Mouse (Mus musculus) left cerebral cortex, adult 2 months (tissue): ENCODE results near the gene Ppp3ca. TPM values are rescaled to one million over a fixed set of nuclear protein-coding genes. Genes with fewer than 3 reads are reported as not detected.

Source experiments
- DNase-seq, 2 experiments: peaks; one replicate each; pipeline ENCODE4 v3.0.0; 2021 to 2022; ENCODE audit warnings: low spot score in 2 of 2, mixed read lengths in 1 of 2; ENCODE audit errors: extremely low spot score in 1 of 2
- H3K27ac ChIP-seq: fragments of 200-600 bp; 2 replicates; pipeline ENCODE4 v1.8.1; 2022
- H3K4me3 ChIP-seq: fragments of 200-600 bp; 2 replicates; pipeline ENCODE4 v1.8.1; 2022
- CTCF ChIP-seq: fragments of 200-600 bp; IDR thresholded peaks from 2 replicates; pipeline ENCODE4 v1.8.1; 2022; ENCODE audit warnings: antibody characterized with exemption, mild to moderate bottlenecking, moderate library complexity
- intact Hi-C: fragments of 180-260 bp; cut with DNase I; formaldehyde crosslinking; loops from one replicate; pipeline ENCODE4 v1.15.1; 2025
- total RNA-seq, 2 experiments: library from RNA; stranded (reverse); gene quantifications; 2 replicates each; pipeline ENCODE4 v1.2.3; 2021

Gene Ppp3ca
- total RNA-seq, 2 experiments from 2014 or later: 868 to 887 TPM

DNA sequence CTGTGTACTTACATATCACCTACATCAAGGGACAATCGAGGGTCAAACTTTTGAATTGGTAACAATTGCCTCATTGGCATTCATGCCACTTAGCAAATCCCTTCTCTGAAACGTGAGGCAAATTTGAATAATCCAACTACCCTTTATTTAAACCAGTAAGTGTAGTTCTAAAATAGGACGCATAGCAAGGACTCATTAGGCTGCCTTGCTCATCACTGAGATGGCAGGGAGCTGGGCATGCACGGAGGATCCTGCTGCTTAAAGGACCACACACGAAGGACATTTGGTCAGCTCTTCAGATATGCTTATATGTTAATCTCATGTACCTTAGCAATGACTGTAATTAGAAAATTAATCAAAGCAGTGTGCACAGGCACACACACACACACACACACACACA lies 204.6 kb downstream of the Ppp3ca start:
- TF ChIP-seq CTCF: no peak
- intact Hi-C loops: no loop called here
- no peak for DNase-seq
- Histone ChIP-seq H3K27ac (no peak overlapping the region), H3K4me3 (no peak overlapping the region)

- TF ChIP-seq CTCF: no peak
- Histone ChIP-seq H3K27ac (no peak overlapping the region), H3K4me3 (no peak overlapping the region)
- DNase-seq: no peak
- intact Hi-C loops: no loop called here
Observed at GRCm38 (mm10) chr3:136887741-136888140, 217.8 kb downstream of the Ppp3ca start.

- no peak for TF ChIP-seq CTCF
- Histone ChIP-seq H3K27ac (no peak overlapping the region), H3K4me3 (no peak overlapping the region)
- DNase-seq: no peak
- intact Hi-C loops: loop anchor here (10.0 kb wide), 2 partner anchors 523 to 1007 kb away; no protein-coding TSS in a partner anchor
Observed at GRCm38 (mm10) chr3:136892140-136892539, 222.2 kb downstream of the Ppp3ca start.

GRCm38 (mm10) chr3:136893596-136894402 lies 223.9 kb downstream of the Ppp3ca start:
- TF ChIP-seq CTCF: no peak
- no peak overlapping the region for H3K4me3 ChIP-seq
- intact Hi-C loops: loop anchor here (10.0 kb wide), 2 partner anchors 521 to 1009 kb away; no protein-coding TSS in a partner anchor
- H3K27ac ChIP-seq: peak overlapping the region; percentile 3; the same call in 1 of the 2 replicates
- no peak for DNase-seq

DNA sequence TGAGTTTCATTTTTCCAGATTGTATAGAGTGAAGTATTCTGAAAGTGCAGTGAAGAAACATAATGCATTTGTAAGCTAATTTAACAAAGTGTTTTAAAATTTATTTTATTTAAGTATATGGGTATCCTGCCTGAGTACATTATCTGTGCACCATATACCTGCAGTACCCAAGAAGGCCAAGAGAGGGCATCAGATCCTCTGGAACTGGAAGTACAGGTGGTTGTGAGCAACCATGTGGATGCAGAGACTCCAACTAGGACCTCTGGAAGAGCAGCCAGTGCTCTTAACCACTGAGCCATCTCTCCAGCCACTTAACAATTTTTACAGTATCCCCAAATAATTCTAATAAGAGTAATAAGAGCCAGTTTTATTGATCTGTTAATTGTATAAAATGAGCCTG lies 225.6 kb downstream of the Ppp3ca start:
- peak; percentile 54 for TF ChIP-seq CTCF
- no peak for DNase-seq
- intact Hi-C loops: loop anchor here (10.0 kb wide), 2 partner anchors 519 to 1011 kb away; no protein-coding TSS in a partner anchor
- no peak overlapping the region for H3K27ac ChIP-seq
- no peak overlapping the region for H3K4me3 ChIP-seq

GRCm38 (mm10) chr3:136896276-136896675 lies 226.4 kb downstream of the Ppp3ca start:
- no peak overlapping the region for H3K4me3 ChIP-seq
- no peak for DNase-seq
- intact Hi-C loops: loop anchor here (10.0 kb wide), 2 partner anchors 519 to 1011 kb away; no protein-coding TSS in a partner anchor
- H3K27ac ChIP-seq: no peak overlapping the region; the same call in 1 of the 2 replicates
- TF ChIP-seq CTCF: no peak

- no peak for DNase-seq
- intact Hi-C loops: loop anchor here (10.0 kb wide), 2 partner anchors 515 to 1015 kb away; no protein-coding TSS in a partner anchor
- Histone ChIP-seq H3K4me3 (no peak overlapping the region), H3K27ac (no peak overlapping the region)
- TF ChIP-seq CTCF: no peak; the same call in none of the 2 replicates
Observed at GRCm38 (mm10) chr3:136899744-136900143, 229.8 kb downstream of the Ppp3ca start.

- Histone ChIP-seq H3K27ac (peak overlapping the region; percentile 10; the same call in 1 of the 2 replicates), H3K4me3 (no peak overlapping the region)
- DNase-seq: no peak
- intact Hi-C loops: no loop called here
- TF ChIP-seq CTCF: no peak
Observed at GRCm38 (mm10) chr3:136900986-136901385, 231.1 kb downstream of the Ppp3ca start.

DNA sequence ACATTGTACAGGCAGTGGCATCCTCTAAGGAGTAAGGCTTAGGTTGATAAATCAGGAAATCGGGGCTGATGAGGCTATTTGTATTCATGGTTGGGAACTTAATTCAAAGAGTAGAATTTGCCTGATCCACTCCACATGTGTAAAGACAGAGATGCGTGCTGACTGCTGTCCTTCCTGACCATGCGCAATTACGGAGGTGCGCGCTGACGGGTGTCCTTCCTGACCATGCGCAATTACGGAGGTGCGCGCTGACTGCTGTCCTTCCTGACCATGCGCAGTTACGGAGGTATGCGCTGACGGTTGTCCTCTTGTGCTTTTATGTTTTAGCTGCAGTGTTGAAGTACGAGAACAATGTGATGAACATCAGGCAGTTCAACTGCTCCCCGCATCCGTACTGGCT lies 232.9 kb downstream of the Ppp3ca start:
- no peak for DNase-seq
- Histone ChIP-seq H3K27ac (no peak overlapping the region), H3K4me3 (no peak overlapping the region)
- no peak for TF ChIP-seq CTCF
- intact Hi-C loops: no loop called here

DNA sequence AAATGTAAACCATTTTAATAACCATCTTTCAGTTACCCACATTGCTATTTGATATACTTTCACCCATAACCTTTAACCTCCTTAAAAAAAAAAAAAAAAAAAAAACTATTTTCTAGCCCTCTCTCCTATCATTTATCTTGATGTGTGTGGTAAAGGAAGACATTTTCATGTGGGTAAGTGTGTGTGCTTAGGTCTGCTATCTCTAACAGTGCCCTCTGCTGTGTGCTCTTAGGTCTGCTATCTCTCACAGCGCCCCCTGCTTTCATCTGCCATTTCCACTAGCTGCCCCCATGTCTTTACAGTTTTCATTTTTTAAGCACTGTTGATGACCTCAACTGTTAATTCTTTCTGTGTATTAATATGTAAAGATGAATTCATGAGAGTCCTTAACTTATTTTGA lies 235.7 kb downstream of the Ppp3ca start:
- no peak for DNase-seq
- TF ChIP-seq CTCF: peak; percentile 55
- no peak overlapping the region for H3K4me3 ChIP-seq
- no peak overlapping the region for H3K27ac ChIP-seq
- intact Hi-C loops: no loop called here

- no peak for DNase-seq
- intact Hi-C loops: no loop called here
- TF ChIP-seq CTCF: no peak
- H3K4me3 ChIP-seq: no peak overlapping the region
- no peak overlapping the region for H3K27ac ChIP-seq
Observed at GRCm38 (mm10) chr3:136909534-136909933, 239.6 kb downstream of the Ppp3ca start.

- no peak for TF ChIP-seq CTCF
- intact Hi-C loops: no loop called here
- H3K27ac ChIP-seq: 0 out of 2 replicates have a peak overlapping the region, but pooled peaks have one; percentile 24
- no peak for DNase-seq
- H3K4me3 ChIP-seq: no peak overlapping the region
Observed at GRCm38 (mm10) chr3:136911276-136911675, 241.4 kb downstream of the Ppp3ca start.
